Mouse (Mus musculus) lung, postnatal 10 days (tissue): ENCODE data around the gene Klc1.
"Not testable (repeated sequence)": the region's sequence is repeated elsewhere in the genome, so short reads cannot be mapped to it uniquely, and the experiment has no call there.

Source experiments
- DNase-seq: peaks from one replicate; pipeline ENCODE4 v3.0.0; 2021

Gene Klc1

DNA sequence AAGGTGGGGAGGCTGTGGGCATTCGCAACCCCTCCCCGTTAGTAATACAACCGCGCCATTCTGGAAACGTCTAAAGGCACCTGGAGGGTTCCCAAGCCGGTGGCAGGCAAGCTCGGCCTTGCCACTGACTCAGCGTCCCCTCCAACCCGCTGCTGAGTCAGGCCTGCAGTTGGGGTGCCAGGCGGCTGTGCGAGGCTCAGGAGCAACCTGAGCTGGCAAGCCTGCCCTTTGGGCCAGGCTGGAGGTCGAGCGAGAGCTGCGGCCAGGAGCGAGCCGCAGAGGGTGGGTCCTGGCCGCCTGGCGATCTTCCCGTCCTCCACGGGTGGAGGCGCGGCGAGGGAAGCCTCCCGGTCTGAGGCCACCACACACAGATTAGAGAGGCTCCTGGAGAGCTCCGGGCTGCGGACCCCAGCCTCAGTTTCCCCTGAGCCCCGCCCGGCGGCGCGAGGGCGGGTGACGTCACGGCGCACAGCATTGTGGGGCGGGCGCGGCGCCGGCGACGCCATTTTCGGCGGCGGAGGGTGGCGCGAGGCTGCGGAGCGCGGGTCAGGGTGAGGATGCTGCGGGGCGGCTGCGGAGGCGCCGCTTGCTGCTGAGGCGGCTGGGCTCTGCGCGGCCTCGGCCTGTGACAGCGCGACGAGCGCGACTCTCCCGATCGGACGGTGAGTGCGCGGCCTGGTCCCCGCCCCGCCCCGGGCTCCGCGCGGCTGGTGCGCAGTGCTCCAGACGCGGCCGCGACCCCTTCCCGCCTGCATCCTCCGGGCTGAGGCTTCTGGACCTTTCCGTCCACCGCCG lies at the start of gene Klc1:
Gene Klc1, plus strand, starts transcription at position 469 of the 795 bp plus-strand sequence.
- DNase-seq, result peak; percentile 75

DNA sequence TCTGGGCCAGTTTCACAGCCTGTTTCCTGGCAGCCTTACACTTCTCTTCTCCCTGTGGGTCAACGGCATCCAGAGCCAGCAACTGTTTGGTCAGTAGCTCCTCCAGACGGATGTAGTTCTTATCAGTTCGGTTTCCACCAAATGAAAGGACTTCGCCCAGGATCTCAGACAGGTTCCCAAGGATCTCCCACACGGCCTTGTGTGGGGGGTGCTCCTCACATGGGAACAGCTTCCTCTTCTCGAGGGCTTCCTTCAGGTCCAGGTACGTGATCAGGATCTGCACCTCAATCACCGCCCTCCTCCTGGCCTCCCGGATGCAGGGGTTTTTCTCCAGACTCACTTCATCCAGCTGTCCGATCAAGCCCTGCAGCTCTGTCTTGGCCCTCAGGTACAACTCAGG lies 48.6 kb upstream of the Klc1 start:
- DNase-seq, result no peak

DNA sequence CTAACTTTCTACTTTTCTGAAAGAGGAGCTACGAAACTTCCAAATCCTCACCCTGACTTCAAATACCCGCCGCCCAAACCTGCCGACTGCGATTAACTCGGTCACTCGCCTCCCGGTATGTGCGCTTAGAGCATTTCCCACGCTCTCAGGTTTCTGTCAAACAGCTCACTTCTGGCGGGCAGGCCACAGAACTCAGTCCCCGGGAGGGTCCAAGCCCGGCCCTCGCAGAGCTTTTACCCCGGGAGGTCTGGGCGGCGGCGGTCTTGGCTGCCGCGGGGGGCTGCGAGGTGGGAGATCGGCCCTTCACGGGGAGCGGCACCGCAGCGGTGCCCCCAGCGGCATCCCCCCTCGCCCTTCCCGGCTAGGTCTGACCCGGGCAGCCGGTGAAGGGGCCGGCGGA lies 46.2 kb upstream of the Klc1 start:
- DNase-seq, result peak; percentile 34

DNA sequence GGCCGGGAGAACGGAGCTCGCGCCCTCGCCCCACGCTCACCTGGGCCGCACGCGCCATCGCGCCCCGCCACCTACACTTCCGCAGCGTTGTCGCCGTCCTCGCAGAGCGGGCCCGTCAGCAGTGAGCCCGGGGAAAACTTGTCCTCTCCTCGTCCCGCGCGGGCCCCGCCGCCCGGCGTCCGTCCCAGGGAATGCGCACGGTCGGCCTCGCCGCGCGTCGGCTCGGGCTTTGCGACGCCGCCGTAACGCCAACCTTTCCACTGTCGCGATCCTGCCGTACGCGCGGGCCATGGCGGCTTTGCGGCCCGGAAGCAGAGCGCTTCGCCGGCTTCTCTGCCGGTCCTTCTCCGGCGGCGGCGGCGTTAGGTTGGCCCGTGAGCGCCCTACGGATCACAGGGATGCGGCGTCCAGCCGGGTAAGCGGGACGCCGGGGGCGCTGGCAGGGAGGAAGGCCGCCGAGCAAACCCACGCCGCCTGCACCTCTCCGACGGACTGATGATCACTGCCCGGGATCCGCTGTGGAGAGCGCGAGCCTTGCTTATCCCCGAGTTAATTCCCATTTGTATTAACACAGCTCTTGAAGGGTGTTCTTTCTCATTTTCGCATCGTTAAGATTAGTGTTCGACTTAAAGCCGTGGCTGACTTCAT lies 45.5 kb upstream of the Klc1 start, which contains the start of the genes Bag5 and Apopt1:
Gene Bag5, minus strand, starts transcription at position 254 of the 648 bp plus-strand sequence.
Gene Apopt1, plus strand, starts transcription at position 258 of the 648 bp plus-strand sequence.
- DNase-seq, result peak; percentile 94

DNA sequence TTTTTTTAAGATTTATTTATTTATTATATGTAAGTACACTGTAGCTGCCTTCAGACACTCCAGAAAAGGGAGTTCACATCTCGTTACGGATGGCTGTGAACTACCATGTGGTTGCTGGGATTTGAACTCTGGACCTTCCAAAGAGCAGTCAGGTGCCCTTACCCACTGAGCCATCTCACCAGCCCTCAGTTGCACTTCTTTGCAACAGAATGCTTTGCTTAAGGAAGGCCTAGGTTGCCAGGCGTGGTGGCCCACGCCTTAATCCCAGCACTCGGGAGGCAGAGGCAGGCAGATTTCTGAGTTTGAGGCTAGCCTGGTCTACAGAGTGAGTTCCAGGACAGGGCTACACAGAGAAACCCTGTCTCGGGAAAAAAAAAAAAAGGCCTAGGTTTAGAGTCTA lies 44.8 kb upstream of the Klc1 start:
- DNase-seq, result not testable (repeated sequence)

DNA sequence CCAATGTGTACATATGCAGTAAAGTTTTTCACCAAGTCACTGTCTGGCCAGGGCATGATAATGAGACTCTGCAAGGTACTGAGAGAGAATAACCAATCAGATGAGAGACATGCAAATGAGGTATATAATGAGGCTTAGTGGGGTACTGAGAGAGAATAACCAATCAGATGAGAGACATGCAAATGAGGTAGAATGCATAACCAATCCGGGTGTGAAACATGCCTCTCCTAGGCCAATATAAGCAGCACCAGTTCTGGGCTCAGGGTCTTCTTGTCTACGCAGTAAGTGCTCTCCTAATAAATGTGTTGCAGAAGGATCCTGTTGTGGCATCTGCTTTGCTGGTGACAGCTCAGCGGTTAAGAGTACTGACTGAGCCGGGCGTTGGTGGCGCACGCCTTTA lies 42.1 kb upstream of the Klc1 start:
- no peak for DNase-seq

DNA sequence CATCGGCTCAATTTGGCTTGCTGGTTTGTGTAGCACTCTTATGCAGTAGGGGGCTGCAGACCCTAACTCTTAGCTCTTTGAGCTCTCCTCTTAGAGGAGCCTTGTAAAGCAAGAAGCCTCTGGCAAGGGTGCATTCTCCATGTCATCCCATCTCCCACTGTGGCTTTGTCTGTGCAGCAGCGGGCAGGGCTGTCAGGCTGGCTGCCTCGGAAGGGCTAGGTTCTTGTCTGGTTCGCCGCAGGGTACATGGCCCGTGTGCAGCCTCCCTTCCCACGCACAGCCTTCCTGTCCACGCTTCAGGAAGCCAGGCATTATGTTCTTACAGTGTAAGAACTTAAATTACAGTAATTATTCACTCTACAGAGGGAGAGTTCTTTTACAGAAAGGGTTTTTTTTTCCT lies 40.0 kb upstream of the Klc1 start:
- DNase-seq, result no peak

DNA sequence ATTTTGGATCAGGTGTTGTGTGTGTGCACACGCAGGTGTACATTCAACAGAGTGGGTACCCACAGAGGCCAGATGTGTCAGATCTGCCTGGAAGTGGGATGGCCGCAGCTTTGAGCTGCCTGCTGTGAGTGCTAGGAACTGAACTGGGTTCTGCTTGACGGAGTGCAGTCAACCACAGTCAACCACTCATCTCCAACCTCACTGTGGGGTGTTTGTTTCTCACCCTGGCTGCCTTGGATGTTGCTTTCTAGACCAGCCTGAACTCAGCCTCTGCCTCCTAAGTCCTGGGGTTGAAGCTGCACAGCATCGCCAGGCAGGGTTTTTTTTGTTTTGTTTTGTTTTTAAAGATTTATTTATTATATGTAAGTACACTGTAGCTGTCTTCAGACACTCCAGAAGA lies 38.4 kb upstream of the Klc1 start:
- DNase-seq, result no peak

DNA sequence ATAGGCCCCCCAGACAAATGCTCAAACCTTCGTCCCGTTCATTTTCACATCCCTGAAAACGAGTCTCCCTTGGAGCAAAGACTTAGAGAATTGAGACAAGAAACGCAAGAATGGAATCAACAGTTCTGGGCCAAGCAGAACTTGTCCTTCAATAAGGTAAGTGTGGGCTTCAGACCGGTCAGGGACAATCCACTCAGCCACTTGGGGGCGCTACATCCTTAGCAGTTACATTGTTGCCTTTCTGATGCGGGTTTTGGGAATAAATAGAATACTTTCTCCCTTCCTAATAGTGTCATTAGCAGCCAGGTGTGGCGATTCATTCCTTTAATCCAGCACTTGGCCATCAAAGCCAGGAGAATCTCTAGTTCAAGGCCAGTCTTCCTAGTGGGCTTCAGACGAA lies 36.0 kb upstream of the Klc1 start:
- peak; percentile 60 for DNase-seq

DNA sequence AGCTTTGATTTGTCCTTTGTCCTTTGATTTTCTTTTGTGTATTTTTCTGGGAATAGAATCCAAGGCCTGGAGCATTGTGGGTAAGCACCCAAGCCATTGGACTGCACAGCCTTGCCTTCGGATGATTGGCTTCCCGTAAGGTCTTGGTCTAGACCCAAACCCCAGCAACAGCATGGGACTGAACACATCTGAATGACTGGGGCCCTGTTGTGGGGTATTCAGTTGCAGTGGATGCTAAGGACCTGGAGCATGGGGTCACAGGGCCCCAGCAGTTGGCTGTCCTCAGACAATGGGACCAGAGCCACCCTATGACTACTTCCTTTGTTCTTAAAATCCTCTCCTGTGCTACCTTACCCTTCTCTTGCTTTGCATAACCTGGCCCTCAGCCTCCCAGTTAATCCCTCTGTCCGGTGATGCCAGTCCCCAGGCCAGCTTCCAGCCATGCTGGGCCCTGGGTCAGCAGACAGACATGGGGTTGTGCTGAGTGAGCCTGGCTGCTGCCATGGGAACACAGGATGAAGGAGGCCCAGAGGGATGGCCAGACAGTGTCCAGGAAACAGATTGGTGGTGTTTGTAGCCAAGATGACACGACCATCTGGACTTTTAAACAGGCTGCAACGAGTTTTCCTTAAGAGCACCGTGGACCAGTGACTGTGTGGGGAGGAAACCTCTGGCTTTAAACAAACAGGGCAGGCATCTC lies 33.9 kb upstream of the Klc1 start:
- DNase-seq, result no peak

DNA sequence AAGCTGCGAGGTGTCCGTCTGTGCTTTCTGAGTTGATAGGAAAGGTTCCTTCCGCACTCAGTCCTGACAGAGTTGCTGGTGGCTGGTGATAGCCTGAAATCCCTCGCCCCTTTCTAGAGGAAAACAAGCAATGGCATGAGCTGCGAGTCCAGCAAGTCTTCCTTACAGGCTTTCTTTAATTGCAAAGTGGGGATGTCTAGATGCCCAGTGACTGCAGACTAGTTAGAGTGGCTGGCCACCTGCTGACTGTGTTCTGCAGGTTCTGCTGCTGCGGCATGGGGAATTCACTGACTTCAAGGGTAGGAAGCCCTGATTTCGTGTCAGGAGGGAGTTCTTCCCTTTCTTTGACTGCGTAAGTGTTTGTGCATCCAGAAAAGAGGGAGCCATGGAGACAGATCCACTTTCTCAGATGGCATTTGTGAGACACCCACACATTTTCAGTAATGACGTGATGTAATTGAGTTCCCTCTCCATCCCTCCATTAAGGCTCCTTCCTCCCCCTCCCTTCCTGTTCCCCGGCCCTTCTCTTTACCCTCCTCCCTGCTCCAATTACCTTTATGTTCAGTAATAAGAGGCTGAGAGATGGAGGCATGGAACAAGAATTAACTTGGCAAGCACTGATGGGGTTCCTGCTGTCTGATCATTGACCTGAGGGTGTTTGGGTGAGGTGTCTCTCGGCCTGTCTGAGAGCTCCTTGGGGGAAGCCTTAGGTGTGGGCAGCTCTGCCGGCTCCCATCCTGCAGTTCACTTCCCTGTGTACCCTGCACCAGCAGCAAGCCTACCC lies 33.1 kb upstream of the Klc1 start:
- DNase-seq, result no peak

DNA sequence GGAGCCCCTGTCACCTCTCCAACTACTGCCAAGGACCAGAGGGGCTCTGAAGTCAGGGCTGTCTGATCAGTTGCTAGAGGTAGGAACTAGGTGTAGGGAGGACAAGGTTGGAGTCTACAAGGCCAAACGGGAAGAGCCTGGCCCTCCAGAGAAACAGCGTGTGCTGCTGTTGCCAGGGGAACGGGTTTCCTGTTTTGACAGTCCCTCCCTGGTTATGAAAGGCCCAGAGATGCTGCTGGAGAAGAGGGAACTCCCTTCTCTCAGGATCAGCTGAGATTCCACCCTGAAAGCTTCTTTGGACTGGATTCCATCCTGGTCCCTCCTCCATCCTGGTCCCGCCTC lies 32.6 kb upstream of the Klc1 start:
- peak; percentile 68 for DNase-seq

DNA sequence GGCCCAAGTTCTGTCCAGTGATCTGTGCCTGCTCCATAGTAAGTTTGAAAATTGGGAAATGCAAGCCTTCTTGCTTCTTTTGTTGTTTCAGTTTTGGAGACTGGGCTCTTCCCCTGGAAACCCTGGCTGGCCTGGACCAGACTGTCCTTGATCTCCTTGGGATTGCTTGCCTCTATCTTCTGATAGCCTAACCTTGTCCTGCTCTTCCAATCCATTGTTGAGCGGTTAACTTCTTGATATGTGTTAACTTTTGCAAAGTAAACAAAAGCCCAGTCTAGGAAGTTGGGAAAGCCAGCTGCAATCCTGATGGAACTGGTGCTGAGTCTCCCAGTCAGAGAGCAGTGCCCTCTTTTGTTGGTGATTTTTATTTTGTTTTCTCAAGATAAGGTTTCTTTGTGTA lies 30.7 kb upstream of the Klc1 start:
- no peak for DNase-seq

DNA sequence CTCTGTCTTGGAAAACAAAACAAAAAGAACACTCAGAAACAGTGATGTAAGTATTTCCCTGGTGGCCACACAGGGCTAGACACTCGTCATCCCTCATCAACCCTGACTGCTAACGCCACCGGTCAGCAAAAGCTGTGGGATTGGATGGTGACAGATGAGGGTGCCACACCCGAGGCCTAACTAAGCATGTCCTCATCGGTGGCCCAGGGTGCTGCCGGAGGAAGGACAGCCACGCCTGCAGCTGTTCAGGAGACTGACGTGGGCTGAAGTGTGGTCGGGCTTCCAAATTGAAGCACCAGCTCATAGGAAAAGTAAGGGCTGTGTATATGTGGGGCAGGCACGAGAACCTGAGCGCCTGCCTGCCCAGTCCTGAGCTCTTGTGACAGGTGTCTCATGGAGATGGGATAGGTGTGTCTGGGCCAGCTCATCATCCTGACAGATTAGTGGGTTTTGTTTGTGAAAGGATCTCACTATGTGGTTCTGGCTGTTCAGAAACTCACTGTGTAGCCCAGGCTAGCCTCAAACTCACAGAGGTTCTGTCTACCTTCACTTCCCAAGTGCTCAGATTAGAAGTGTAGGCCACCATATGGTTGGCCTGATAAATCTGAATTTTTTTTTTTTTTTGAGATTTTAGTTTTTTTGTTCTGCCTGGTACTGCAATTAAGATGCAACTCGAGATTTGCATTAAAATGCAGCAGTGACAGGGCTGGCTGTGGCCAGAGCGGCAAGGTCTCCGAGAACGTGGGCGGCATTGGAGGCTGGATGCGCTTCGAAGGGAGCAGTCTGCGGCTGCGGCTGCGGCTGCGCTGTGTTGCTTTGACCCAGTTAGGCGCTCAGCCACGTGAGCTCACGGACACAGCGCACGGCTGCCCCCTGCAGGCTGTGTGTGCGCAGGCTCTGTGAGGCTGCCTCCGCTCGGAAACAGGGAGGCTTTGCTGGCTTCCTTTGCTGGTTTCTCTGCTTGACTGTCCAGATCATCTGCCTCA lies 26.5 kb upstream of the Klc1 start:
- DNase-seq, result peak; percentile 91

DNA sequence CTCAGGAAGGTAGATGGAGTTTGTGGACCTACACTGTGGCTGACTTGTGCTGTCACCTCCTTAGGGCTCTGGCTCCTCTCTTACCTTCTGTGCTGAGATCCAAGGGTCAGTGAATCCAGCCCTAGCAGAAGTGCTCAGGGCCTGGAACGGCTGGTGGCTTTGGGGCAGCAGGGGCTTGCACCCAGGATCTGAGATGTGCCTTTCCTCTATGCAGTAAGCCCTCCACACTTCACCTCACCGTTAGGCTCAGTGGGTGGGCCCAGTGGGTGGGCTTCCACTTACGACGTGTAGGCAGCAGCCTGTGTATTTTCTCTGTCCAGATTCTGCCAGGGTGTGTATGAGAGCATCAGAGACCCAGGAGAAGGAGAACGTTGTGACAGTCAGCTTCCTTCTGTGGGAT lies 25.7 kb upstream of the Klc1 start:
- no peak for DNase-seq

DNA sequence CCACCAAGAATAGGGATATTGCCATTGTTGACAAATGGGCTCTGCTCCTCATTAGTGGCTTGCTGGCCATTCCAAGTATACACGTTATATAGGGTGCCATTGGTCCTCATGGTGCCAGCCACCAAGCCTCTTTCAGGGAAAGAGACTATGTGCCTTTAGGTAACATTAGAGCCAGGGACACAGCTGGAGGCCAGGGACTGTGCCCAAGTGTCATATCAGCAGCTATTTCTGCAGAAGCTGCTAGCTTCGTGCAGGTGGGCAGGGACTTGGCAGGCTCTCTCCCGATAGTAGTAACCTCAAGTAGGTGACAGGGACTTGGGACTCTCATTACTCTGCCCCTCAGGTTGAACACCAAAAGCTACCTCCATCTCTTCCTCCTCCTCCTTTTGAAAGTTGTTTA lies 23.7 kb upstream of the Klc1 start:
- no peak for DNase-seq

DNA sequence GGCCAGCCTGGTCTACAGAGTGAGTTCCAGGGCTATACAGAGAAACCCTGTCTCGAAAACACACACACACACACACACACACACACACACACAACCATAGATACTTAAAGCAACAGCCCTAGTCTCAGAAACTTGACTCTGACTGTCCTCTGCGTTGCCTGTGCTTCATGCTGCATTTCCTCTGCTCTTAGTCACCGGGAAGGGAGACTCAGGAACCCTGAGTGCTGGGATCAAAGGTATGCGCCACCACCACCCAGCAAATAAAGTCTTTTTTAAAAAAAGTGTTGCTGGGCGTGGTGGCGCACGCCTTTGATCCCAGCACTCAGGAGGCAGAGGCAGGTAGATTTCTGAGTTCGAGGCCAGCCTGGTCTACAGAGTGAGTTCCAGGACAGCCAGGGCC lies 22.0 kb upstream of the Klc1 start:
- DNase-seq, result not testable (repeated sequence)

DNA sequence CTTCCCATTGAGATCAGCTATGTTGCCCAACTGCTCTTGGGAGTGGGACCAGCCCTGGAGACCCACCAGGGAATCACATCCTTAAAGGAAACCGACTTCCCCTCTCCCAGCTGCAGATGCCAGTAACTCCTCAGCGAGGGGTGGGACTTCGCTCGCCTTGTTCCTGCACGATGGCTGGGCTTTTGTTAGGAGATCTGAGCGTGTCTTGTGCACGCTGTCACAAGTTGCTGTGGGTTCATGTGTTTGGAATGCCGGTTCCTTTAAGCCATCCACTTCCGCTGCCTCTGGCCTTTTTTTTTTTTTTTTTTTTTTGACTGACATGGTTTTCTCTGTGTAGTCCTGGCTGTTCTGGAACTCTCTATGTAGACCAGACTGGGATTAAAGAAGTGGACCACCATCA lies 21.3 kb upstream of the Klc1 start:
- peak; percentile 44 for DNase-seq

DNA sequence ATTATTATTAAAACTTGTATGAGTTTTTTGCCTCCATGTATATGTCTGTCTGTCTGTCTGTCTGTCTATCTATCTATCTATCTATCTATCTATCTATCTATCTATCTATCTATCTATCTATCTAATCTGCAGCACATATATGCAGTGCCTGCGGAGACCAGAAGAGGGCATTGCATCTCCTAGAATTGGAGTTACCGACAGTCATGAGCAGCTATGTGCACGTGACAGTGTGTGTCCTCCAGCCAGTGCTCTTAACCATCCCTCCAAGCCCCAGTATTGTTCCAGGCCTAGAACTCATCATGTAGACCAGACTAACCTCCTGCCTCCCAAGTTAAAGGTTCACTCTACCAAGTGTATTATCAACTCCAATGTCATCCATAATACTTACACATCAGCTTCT lies 19.9 kb upstream of the Klc1 start:
- DNase-seq, result peak; percentile 80

DNA sequence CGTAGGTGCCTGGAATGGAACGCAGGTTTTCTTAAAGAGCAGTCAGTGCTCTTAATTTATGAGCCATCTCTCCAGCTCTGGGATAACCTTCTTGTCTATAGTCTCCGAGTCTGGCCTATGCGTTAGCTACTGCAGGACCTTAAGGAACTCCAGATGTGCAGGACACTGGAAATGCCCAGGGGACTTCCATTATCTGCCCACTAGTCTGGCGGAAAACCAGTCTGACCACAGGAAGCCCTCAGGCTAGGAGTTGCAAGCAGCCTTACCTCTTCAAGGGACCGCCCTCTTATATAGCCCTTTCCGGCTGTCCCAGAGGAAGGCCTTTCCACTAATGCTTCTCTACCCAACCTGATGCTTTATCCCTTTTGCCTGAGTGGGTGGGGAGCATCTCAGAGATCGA lies 17.3 kb upstream of the Klc1 start:
- no peak for DNase-seq

DNA sequence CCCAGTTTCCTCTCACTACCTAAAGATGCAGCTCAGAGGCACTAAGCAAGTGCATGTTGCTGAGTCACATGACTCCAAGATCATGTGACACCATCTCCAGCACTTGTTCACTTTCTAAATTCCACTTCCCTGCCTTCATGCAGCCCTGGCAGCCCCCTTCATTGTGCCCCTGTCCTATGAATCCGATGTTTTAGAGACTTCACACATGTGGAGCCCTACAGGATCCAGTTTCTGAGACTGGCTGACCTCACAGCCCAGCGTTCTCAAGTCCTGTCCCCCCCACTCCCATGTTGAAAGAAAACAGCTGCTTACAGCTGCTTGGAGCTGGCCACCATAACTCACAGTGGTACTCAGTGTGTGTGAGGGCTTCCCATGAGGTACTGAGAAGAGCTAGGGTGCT lies 15.2 kb upstream of the Klc1 start:
- DNase-seq, result peak; percentile 71

DNA sequence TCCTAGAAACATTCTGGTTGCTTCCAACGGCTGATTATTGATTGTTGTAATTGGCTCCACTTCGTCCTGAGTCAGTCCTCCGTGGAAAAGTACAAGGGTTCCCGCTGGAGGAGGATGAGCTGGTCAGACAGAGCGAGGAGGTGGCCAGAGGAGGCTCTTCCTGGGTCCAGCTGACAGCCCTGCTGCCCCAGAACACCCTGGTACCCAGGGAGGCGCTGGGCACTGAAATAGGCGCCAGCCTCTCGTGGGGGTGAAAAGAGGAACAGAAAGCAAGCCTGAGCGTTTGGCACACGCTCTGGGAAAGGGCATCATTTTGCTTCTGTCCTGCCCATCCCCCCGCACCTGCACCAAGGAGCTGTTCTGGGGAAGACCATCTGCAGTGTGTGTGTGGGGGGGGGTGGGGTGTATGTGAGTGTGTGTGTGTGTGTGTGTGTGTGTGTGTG lies 14.6 kb upstream of the Klc1 start:
- no peak for DNase-seq
